Mouse (Mus musculus) testis, postnatal 10 days (tissue): ENCODE results near the gene Vmn2r12.
"Not testable (repeated sequence)": the region's sequence is repeated elsewhere in the genome, so short reads cannot be mapped to it uniquely, and the experiment has no call there.

Experiments
- DNase-seq: peaks from one replicate; pipeline ENCODE4 v3.0.0; 2021; ENCODE audit warnings: low spot score

The Vmn2r12 gene

DNA sequence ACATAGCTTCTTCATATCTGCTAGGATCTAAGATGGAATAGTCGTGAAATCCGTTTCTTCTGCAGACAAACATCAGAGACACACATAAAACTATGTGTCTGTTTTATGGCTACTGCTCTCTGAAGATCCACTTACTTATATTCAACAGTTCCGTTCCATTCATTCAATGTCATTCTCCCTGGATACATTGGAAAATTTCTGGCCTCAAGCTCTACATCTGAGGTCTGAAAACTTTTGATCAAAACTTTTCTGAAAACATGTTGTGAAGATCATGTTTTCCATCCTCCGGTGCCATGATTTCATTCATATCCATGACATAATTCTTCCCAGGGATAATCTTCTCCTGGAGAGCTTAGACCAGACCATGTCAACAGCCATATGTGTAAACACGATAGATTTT lies at the start of gene Vmn2r12:
Gene Vmn2r12 (minus strand): TSS at position 101 of the 400 bp plus-strand sequence.
- not testable (repeated sequence) for DNase-seq

DNA sequence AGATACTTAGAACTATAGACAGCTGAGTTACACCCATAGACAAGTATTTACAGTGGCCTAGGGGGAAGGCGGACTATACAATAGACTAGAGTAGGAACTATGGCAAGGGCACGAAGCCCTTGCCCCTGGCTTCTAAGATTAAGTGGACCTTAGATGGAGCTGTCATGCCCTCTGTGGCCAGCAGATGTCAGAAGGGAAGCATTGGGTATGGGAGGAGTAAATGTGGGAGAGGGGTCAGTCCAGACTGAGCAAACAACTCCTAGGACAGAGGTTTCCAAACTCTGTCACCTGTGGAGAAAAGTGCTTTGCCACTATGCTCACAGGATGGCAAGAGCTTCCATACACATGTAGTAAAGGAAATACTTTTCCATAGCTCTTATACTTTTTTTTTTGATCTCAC lies 41.8 kb upstream of the Vmn2r12 start:
- no peak for DNase-seq

DNA sequence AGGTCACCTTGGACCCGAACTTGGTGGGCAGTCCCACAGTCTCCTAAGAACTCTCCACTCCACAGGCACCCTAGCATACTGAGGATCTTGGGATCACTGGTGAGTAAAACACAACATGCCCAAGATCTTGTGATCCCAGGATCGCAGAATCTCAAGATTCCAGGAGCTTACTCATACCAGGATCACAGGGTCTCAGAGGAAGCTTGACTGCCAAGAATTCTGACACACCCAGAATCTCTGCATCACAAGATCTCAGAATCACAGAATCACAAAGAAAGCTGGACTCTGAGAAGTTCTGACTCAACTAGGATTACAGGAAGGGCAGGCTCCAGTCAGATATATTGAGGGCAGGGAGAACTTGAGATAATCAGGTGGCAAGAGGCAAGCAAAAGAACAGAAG lies 39.0 kb upstream of the Vmn2r12 start:
- DNase-seq = no peak

DNA sequence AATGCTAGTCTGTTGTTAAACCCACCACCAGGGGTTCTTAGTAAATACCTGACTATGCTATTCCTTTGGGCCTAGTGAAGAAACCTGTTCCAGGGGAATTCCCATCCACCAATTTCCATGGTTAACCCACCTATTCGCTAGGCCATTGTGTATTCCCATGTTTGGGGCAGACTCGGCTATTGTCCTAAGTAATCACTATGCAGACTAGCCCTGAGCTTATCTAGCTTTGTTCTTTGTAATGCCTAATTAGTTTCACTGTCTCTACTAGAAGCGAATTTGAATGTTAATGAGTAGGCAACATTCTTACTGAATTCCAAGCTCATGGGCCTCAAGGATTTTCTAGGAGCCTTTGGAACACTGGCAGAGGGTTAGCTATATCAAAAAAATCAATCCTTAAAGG lies 1.3 kb downstream of the Vmn2r12 start:
- not testable (repeated sequence) for DNase-seq

DNA sequence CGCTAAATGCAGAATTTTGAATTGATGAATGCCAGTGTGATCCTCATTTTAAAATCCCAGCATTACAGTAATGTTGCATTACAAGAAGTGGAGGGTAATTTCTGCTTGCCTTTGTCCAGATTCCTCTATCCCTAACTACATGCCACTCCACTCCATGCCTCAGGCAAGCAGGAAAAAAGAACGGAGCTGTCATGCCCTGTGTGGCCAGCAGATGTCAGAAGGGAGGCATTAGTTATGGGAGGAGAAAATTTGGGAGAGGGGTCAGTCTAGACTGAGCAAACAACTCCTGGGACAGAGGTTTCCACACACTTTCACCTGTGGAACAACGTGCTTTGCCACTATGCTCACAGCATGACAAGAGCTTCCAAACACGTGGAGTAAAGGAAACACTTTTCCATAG lies 25.7 kb downstream of the Vmn2r12 start:
- not testable (repeated sequence) for DNase-seq

DNA sequence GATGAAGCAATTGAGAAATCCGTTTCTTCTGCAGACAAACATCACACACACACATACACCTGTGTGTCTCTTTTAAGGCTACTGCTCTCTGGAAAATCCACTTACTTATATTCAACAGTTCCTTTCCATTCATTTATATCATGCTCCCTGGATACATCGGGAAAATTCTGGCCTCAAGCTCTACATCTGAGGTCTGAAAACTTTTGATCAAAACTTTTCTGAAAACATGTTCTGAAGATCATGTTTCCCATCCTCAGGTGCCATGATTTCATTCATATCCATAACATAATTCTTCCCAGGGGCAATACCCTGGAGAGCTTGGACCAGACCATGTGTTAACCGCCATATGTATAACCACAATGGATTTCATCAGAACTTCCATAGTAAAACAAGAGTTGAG lies 38.3 kb downstream of the Vmn2r12 start, which contains the start of gene Vmn2r11:
Gene Vmn2r11 (minus strand): TSS at position 101 of the 400 bp plus-strand sequence.
- DNase-seq = not testable (repeated sequence)

DNA sequence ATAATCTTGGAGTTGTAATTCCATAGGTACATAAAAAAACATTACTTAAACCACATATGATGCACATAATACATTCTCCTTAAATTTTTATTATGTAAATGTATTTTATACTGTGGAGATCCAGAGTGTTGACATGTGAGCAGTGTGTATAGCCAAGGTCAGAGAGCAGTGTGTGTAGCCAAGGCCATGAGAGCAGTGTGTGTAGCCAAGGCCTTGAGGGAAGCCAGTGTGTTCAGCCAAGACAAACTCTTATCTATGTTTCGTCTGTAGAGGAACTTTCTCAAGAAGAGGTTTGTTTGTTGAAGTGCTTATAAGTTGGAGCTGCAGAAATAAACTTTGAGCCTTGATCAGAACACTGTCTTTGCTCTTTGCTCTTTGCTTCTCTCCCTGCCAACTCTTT lies 42.5 kb downstream of the Vmn2r12 start:
- DNase-seq = no peak
